Mouse (Mus musculus): ENCODE results near the gene Mapk14.

GRCm38 (mm10) chr17:28748001-28748400, 56.9 kb downstream of the Mapk14 start:
- TF ChIP-seq CTCF (IDR thresholded peaks at IDR 0.05; ENCODE audit: insufficient read depth, low read depth, low read length) (no peak), POLR2A (IDR thresholded peaks at IDR 0.05; ENCODE audit: insufficient read depth, low read depth, low read length) (no peak)
